Mouse (Mus musculus): ENCODE measurements around the gene Tmeff1.

DNA sequence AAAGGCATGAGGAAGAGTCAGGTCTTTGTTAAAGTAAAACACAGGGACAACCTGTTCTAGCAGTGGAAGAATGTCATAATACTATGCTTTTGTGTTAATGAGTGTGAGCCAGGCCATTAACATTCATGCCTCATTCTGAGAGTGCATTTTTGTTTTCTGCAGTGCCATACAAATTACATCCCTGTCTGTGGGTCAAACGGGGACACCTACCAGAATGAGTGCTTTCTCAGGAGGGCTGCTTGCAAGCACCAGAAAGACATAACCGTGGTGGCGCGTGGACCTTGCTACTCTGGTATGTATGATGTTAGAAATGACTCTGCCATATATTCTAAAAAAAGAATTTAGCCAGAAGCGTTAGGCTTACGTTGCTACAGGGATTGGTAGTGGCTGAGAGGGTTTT lies 25.3 kb downstream of the Tmeff1 start:
- TF ChIP-seq CTCF (IDR thresholded peaks at IDR 0.05; ENCODE audit: low read depth) (no peak), EP300 (IDR thresholded peaks at IDR 0.05; ENCODE audit: low read depth) (no peak)
